Mouse (Mus musculus): Measurements from ENCODE around the gene Cdc42ep4. TPM values are rescaled to one million over a fixed set of nuclear protein-coding genes. Genes with fewer than 3 reads are reported as not detected.

Gene Cdc42ep4
- polyA plus RNA-seq, 1 experiment from 2014 or later: 64.5 TPM

DNA sequence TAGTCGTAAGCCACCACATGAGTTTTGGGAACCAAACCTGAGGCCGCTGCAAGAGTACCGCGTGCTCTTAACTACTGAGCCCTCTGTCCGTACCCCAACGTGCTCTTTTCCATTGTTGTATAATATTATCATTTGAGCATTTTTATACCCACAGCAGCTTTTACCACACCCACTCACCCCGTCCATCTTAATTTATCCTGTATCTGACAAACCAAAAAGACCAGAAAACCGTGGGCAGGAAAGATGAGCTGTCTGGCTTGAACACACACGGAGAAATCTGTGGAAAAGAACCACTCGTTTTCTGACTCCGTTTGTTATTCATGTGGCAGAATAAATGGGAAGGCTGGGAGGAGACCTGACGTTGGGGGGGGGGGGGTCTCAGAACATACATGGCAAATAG is 61.2 kb downstream of the Cdc42ep4 start:
- H3K4me1 ChIP-seq (replicated peaks; ENCODE audit: control insufficient read depth, insufficient read depth, low read length): 0 out of 2 replicates have a peak, but pooled peaks cover 2% of the 10 kb centered on the region
- 93% methylated on average over 12 of the region's 12 CpGs for WGBS
- ATAC-seq (ENCODE audit: low FRiP score) (no peak), DNase-seq (ENCODE audit: low spot score) (no peak)
- H3K27me3 ChIP-seq (ENCODE audit: control insufficient read depth, insufficient read depth, low read length): no peaks in the 10 kb centered on the region
- H3K4me2 ChIP-seq (replicated peaks; ENCODE audit: low read depth, low read length): no peak overlapping the region
- H3K36me3 ChIP-seq (ENCODE audit: control insufficient read depth, insufficient read depth, low read length): peaks cover 16% of the 10 kb centered on the region
- H3K9ac ChIP-seq (ENCODE audit: low read depth, low read length): no peak overlapping the region
- no peak overlapping the region for H3K4me3 ChIP-seq (ENCODE audit: low read depth, low read length)
- H3K27ac ChIP-seq (ENCODE audit: low read depth, low read length): no peak overlapping the region
- no peaks in the 10 kb centered on the region for H3K9me3 ChIP-seq (ENCODE audit: control insufficient read depth, low read length)

DNA sequence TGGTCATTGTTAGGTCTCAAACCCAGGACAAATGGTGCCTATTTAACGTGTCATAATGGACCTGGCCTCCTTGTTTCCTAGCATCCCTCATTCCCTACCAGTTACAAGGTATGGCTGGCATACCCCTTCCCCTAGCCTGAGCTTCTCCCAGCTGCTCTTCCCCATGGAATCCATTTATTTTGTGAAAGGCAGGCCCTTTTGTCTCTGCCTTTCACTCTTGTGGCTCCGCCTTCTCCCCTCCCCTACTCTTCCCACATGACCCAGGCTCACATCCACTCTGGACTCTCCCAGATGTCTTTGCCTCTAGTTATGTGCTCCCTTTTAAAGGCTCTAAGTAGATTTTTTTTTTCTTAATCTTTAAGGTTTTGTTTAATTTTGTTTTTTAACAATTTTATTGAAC is 64.7 kb downstream of the Cdc42ep4 start:
- ATAC-seq (ENCODE audit: low FRiP score): 0 out of 2 replicates have a peak, but pooled peaks have one; percentile 12

DNA sequence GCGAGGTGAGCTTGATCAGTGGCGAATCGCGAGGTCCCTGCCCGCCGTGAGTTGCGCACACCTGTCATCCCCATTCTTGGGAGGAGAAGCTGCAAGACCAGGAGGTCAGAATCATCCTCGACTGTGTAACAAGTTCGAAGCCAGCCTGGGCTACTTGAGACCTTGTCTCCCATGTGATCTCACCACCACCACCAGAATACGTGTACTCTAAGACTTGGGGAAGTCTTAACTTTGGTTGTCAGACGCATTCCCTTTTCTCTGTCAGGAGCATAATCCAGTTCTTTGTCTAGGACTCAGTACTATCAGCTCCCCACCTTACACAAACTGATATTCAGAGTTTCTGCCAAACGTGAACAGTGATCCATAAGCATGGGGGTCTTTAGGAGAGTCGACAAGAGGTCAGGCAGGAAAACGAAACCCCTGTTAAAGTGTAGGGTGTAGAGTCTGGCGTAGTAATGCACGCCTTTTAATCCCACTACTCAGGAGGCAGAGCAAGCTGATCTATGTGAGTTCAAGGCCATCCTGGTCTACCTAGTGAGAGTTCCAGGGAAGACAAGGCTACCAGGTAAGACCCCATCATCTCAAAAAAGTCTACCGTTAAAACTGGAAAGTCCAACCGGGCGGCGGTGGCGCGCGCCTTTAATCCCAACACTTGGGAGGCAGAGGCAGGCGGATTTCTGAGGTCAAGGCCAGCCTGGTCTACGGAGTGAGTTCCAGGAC is 66.8 kb downstream of the Cdc42ep4 start:
- H3K36me3 ChIP-seq (ENCODE audit: control insufficient read depth, insufficient read depth, low read length): peaks cover 8% of the 10 kb centered on the region; the same call in 1 of the 2 replicates
- H3K9ac ChIP-seq (ENCODE audit: low read depth, low read length): peak overlapping the region; percentile 24
- ATAC-seq (ENCODE audit: low FRiP score) (no peak), DNase-seq (ENCODE audit: low spot score) (no peak)
- 44% methylated on average over 25 of the region's 25 CpGs for WGBS
- H3K27ac ChIP-seq (ENCODE audit: low read depth, low read length): no peak overlapping the region
- H3K4me2 ChIP-seq (replicated peaks; ENCODE audit: low read depth, low read length): peak overlapping the region; percentile 62
- no peaks in the 10 kb centered on the region for H3K9me3 ChIP-seq (ENCODE audit: control insufficient read depth, low read length)
- H3K4me1 ChIP-seq (replicated peaks; ENCODE audit: control insufficient read depth, insufficient read depth, low read length): peaks cover 4% of the 10 kb centered on the region; the same call in 1 of the 2 replicates
- peak overlapping the region; percentile 51 for H3K4me3 ChIP-seq (ENCODE audit: low read depth, low read length)
- H3K27me3 ChIP-seq (ENCODE audit: control insufficient read depth, insufficient read depth, low read length): no peaks in the 10 kb centered on the region

More for the DNA sequence above, 64.7 kb downstream of the Cdc42ep4 start:
- no peak overlapping the region for H3K4me2 ChIP-seq (replicated peaks; ENCODE audit: low read depth, low read length)
- WGBS: 39% methylated on average over 2 of the region's 2 CpGs
- peaks cover 2% of the 10 kb centered on the region; the same call in 1 of the 2 replicates for H3K4me1 ChIP-seq (replicated peaks; ENCODE audit: control insufficient read depth, insufficient read depth, low read length)
- peak; percentile 67 for DNase-seq (ENCODE audit: low spot score)
- H3K27me3 ChIP-seq (ENCODE audit: control insufficient read depth, insufficient read depth, low read length): no peaks in the 10 kb centered on the region
- H3K36me3 ChIP-seq (ENCODE audit: control insufficient read depth, insufficient read depth, low read length): peaks cover 10% of the 10 kb centered on the region; the same call in 1 of the 2 replicates
- H3K9ac ChIP-seq (ENCODE audit: low read depth, low read length): peak overlapping the region; percentile 12; the same call in 1 of the 2 replicates
- no peaks in the 10 kb centered on the region for H3K9me3 ChIP-seq (ENCODE audit: control insufficient read depth, low read length)
- peak overlapping the region; percentile 67 for H3K27ac ChIP-seq (ENCODE audit: low read depth, low read length)
- no peak overlapping the region for H3K4me3 ChIP-seq (ENCODE audit: low read depth, low read length)

DNA sequence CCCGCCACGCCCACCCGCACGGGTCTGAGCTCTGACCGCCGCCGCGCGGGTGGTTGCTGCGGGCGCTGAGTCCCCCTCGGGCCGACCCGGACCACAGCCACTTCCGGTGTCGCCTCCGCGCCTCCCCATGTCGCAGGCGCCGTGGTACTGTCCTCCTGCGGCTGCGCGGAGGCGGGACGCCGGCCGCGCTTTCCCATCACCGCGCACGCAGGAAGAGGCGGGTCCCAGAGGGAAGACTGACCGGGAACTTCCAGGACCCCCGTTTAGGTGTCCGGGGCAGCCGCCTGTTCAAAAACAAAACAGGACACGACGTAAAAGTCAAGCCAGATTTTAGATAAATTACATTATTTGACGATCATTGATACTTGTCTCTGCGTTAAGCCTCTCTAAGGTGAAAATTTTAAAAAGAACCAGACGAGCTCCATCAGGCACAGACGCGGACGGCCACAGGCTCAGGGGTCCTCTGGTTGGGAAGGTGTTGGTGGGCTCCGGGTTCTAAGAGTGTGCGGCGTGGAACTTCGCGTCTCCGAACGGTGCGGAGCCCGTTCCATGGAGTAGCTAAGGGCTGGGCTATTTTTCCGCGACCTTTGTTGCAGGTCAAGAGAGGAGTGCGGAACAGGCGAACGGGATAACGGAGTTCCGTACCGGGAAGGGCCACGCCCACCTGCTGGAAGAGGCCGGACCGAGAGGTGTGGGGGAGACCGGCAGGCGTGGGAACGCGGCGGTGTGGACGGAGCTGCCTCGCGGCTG is 67.5 kb downstream of the Cdc42ep4 start, which contains the start of the genes Fam104a and D11Wsu47e:
Fam104a (minus strand) TSS at position 199 of the 750 bp plus-strand sequence.
D11Wsu47e (plus strand) TSS at position 456 of the 750 bp plus-strand sequence.
- Histone ChIP-seq H3K27me3 (ENCODE audit: control insufficient read depth, insufficient read depth, low read length) (no peaks in the 10 kb centered on the region), H3K9ac (ENCODE audit: low read depth, low read length) (peak within 1 kb of the TSS; percentile 91), H3K9me3 (ENCODE audit: control insufficient read depth, low read length) (no peaks in the 10 kb centered on the region), H3K4me1 (replicated peaks; ENCODE audit: control insufficient read depth, insufficient read depth, low read length) (peaks cover 4% of the 10 kb centered on the region; the same call in 1 of the 2 replicates), H3K4me2 (replicated peaks; ENCODE audit: low read depth, low read length) (peak within 1 kb of the TSS; percentile 86), H3K4me3 (ENCODE audit: low read depth, low read length) (peak within 1 kb of the TSS; percentile 51), H3K27ac (ENCODE audit: low read depth, low read length) (peak within 1 kb of the TSS; percentile 90), H3K36me3 (ENCODE audit: control insufficient read depth, insufficient read depth, low read length) (peaks cover 5% of the 10 kb centered on the region; the same call in 1 of the 2 replicates)
- DNase-seq (ENCODE audit: low spot score) (peak; percentile 95), ATAC-seq (ENCODE audit: low FRiP score) (peak; percentile 93)
- under 1% methylated on average over 70 of the region's 73 CpGs for WGBS

DNA sequence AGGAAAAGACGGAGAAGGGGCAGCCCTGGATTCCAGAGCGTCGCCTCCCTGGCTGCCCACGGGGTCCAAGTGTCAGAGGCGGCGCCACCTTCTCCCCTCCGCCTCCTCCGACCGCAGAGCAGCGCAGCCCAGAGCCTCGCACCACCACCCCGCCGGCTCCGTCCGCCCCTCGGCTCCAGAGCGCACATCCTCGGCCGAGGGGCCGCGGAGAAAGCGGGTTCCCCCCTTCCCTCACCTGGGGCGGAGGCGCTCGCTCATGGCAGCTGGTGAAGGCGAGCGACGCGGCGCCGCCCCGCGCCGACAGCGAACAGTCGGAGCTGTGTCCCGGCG is 68.1 kb downstream of the Cdc42ep4 start:
- Histone ChIP-seq H3K4me3 (ENCODE audit: low read depth, low read length) (peak overlapping the region; percentile 51), H3K36me3 (ENCODE audit: control insufficient read depth, insufficient read depth, low read length) (peaks cover 5% of the 10 kb centered on the region; the same call in 1 of the 2 replicates), H3K27me3 (ENCODE audit: control insufficient read depth, insufficient read depth, low read length) (no peaks in the 10 kb centered on the region), H3K9me3 (ENCODE audit: control insufficient read depth, low read length) (no peaks in the 10 kb centered on the region), H3K9ac (ENCODE audit: low read depth, low read length) (peak overlapping the region; percentile 91), H3K27ac (ENCODE audit: low read depth, low read length) (peak overlapping the region; percentile 90), H3K4me1 (replicated peaks; ENCODE audit: control insufficient read depth, insufficient read depth, low read length) (peaks cover 4% of the 10 kb centered on the region; the same call in 1 of the 2 replicates), H3K4me2 (replicated peaks; ENCODE audit: low read depth, low read length) (peak overlapping the region; percentile 86)
- DNase-seq (ENCODE audit: low spot score) (no peak), ATAC-seq (ENCODE audit: low FRiP score) (peak; percentile 80)
- 0% methylated on average over 30 of the region's 38 CpGs for WGBS

DNA sequence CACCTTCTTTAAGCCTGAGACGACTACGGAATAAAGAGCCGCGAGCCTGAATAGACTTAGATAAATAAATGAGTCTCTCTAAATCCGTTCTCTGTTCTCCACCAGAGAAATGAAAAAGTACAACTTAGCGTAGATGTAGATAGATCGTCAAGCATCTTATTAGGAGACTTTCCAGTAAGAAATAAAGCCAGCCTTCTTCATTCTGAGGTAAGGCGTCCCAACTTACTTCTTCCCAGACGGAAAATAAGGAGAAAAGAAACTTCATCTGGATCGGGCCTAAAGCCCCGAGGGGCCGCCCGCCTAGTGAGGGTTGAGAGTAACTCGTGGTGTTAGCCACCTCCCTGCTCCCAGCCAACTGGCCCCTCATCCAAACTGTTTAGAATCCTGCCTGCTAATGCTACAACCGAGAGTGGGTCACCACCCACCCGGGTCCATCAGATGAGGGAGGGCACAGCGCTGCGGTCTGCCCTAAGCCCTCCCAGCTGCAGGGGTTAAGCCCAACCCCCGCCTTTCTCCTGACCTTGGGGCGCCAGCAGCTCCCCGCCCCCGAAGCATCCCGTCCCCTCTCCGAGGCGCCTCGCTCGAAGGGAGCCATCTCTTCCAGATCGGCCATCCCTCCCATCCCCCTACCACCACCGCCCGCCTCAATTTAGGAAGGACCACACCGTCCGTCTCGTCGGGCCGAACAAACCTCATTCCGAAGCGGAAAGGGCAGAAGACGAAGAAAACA is 68.6 kb downstream of the Cdc42ep4 start:
- Histone ChIP-seq H3K9ac (ENCODE audit: low read depth, low read length) (peak overlapping the region; percentile 91), H3K27ac (ENCODE audit: low read depth, low read length) (peak overlapping the region; percentile 90), H3K27me3 (ENCODE audit: control insufficient read depth, insufficient read depth, low read length) (no peaks in the 10 kb centered on the region), H3K4me3 (ENCODE audit: low read depth, low read length) (peak overlapping the region; percentile 51), H3K4me1 (replicated peaks; ENCODE audit: control insufficient read depth, insufficient read depth, low read length) (peaks cover 4% of the 10 kb centered on the region; the same call in 1 of the 2 replicates), H3K9me3 (ENCODE audit: control insufficient read depth, low read length) (no peaks in the 10 kb centered on the region), H3K36me3 (ENCODE audit: control insufficient read depth, insufficient read depth, low read length) (peaks cover 3% of the 10 kb centered on the region; the same call in 1 of the 2 replicates), H3K4me2 (replicated peaks; ENCODE audit: low read depth, low read length) (peak overlapping the region; percentile 86)
- DNase-seq (ENCODE audit: low spot score) (peak; percentile 66), ATAC-seq (ENCODE audit: low FRiP score) (peak; percentile 39)
- WGBS: 4% methylated on average over 37 of the region's 38 CpGs

DNA sequence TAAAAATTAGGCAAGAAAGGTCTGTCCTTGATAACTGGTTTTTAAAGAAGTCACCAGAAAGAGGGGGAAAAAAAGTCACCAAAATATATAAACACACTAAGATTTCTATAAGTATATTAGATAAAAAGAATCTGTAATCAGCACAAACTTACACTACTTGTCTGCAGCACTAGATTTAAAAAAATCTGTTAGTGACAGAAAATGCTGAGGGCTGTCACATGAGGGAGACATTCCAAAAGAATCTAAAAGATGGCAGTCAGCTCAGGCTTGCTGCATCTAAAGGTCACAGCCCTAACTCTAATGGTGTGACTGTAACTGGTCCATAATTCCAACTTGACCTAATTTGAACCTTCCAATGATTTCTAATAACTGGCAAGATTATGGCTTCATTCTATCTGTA is 69.7 kb downstream of the Cdc42ep4 start:
- H3K27ac ChIP-seq (ENCODE audit: low read depth, low read length): no peak overlapping the region
- ATAC-seq (ENCODE audit: low FRiP score) (no peak), DNase-seq (ENCODE audit: low spot score) (no peak)
- peak overlapping the region; percentile 4; the same call in 1 of the 2 replicates for H3K4me3 ChIP-seq (ENCODE audit: low read depth, low read length)
- no peak overlapping the region for H3K9ac ChIP-seq (ENCODE audit: low read depth, low read length)
- H3K4me1 ChIP-seq (replicated peaks; ENCODE audit: control insufficient read depth, insufficient read depth, low read length): peaks cover 4% of the 10 kb centered on the region; the same call in 1 of the 2 replicates
- H3K36me3 ChIP-seq (ENCODE audit: control insufficient read depth, insufficient read depth, low read length): no peaks in the 10 kb centered on the region
- H3K27me3 ChIP-seq (ENCODE audit: control insufficient read depth, insufficient read depth, low read length): no peaks in the 10 kb centered on the region
- no peaks in the 10 kb centered on the region for H3K9me3 ChIP-seq (ENCODE audit: control insufficient read depth, low read length)
- no peak overlapping the region for H3K4me2 ChIP-seq (replicated peaks; ENCODE audit: low read depth, low read length)

DNA sequence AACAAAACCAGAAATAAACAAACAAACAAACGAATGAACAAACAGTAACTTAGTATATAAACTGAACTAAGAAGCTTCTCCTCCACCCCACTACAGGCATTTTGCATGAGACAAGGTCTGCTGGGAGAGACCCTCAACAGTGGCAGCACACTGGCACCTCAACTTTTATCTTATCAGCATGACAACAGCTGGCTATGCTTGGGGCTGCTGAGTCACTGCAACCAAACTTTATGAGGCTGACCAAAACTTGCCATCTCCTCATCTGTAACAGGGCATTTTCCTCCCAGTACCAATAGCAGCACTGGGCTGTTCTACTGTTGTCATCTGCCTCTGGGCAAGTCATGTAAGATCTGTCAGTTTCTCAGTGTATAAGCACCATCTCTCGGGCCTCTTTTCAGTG is 70.7 kb downstream of the Cdc42ep4 start:
- DNase-seq (ENCODE audit: low spot score) (no peak), ATAC-seq (ENCODE audit: low FRiP score) (no peak)
- no peak overlapping the region for H3K4me2 ChIP-seq (replicated peaks; ENCODE audit: low read depth, low read length)
- no peak overlapping the region for H3K4me3 ChIP-seq (ENCODE audit: low read depth, low read length)
- H3K27ac ChIP-seq (ENCODE audit: low read depth, low read length): no peak overlapping the region
- H3K27me3 ChIP-seq (ENCODE audit: control insufficient read depth, insufficient read depth, low read length): no peaks in the 10 kb centered on the region
- 92% methylated on average over 2 of the region's 2 CpGs for WGBS
- no peaks in the 10 kb centered on the region for H3K36me3 ChIP-seq (ENCODE audit: control insufficient read depth, insufficient read depth, low read length)
- H3K4me1 ChIP-seq (replicated peaks; ENCODE audit: control insufficient read depth, insufficient read depth, low read length): peaks cover 2% of the 10 kb centered on the region; the same call in 1 of the 2 replicates
- no peak overlapping the region for H3K9ac ChIP-seq (ENCODE audit: low read depth, low read length)
- no peaks in the 10 kb centered on the region for H3K9me3 ChIP-seq (ENCODE audit: control insufficient read depth, low read length)
